Mouse (Mus musculus): Measurements from ENCODE around the gene Isca2.

The Isca2 gene

DNA sequence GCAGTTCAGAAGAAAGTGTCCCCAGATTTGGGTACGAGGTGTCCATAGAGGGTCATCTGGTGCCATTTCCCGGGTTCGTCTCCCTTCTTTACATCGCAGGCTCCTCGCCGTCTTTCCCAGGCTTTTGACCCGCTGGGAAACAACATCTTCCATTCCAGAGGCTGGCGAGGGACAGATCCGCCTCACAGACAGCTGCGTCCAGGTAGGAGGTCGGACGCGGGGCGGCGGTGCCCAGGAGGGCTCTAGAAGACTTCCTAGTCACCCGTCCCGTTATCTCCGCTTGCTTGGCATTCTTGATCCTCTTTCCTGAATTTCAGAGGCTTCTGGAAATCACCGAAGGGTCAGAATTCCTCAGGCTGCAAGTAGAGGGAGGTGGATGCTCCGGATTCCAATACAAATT, 425 bp downstream of the Isca2 start:
- DNase-seq: no peak

GRCm38 (mm10) chr12:84774376-84774775, 1.3 kb downstream of the Isca2 start:
- DNase-seq: no peak

DNA sequence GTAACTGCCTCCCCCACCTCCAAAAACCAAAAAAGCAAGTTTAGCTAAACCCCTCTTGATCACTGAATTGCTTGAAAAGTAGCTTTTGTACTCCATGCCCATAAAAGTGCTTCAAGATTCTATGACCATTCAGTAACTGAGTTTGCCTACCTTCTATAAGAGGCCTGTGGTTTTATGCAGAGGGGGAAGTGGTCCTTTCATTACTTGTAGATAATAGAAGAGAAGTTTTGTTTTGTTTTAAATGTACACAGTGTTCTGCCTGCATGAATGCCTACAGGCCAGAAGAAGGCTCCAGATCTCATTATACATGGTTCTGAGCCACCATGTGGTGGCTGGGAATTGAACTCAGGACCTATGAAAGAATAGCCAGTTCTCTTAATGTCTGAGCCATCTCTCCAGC, 3.2 kb downstream of the Isca2 start:
- no peak for DNase-seq

- DNase-seq: peak; percentile 77 to 82
Observed at GRCm38 (mm10) chr12:84784604-84785381, 11.7 kb downstream of the Isca2 start.

DNA sequence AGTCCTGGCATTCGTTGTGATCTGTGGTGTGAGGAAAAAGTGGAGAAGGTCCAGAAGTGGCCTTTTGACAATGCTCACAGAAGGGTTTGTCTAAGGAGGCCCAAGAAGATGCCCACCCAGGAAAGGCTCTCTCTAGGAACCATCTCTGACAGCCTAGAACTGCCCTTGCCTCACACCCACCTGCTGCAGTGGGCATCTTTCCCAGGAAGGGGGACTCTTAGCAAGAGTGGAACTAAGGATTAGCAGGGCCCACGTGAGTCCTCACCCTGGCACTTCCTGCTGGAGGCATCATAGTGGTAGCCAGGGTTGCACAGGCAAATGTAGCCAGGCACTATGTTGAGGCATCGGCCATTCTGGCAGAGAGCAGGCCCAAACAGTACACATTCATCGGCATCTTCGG, 13.0 kb downstream of the Isca2 start:
- no peak for DNase-seq

DNA sequence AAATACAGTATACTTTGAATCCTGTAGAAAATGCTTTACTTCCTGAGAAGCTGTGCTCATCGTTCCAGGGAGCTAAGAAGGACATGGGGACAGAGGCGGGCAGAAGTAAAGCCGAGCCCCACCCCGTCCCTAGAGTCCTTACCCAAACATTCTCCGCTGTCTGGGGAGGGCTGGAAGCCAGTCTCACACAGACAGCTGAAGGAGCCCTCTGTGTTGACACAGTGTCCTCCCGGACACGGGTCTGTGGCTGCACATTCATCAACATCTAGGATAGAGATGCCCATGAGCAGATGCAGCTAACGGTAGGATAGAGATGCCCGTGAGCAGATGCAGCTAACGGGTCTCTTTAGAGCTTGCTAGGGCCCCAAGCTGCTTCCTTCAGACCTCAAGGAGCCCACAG, 17.8 kb downstream of the Isca2 start:
- no peak for DNase-seq

DNA sequence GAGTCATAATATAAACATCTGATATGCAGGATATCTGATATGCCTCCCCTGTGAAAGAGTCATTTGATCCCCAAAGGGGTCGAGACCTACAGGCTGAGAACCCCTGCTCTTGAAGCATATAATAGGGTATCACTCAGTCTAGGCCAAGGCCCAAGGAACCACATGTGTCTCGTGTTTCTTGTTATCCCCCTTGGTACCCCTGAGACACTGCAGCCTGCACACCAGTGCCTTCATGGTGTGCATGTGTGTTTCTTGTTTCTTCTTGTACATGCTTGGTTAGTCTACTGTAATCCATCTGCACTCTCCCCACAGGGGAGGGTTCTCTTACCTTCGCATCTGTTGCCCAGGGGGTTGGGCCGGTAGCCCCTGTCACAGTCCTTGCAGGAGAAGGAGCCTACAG, 19.6 kb downstream of the Isca2 start:
- no peak for DNase-seq

GRCm38 (mm10) chr12:84794647-84795046, 21.6 kb downstream of the Isca2 start:
- no peak for DNase-seq

- DNase-seq: no peak
Observed at GRCm38 (mm10) chr12:84799086-84799485, 26.0 kb downstream of the Isca2 start.

DNA sequence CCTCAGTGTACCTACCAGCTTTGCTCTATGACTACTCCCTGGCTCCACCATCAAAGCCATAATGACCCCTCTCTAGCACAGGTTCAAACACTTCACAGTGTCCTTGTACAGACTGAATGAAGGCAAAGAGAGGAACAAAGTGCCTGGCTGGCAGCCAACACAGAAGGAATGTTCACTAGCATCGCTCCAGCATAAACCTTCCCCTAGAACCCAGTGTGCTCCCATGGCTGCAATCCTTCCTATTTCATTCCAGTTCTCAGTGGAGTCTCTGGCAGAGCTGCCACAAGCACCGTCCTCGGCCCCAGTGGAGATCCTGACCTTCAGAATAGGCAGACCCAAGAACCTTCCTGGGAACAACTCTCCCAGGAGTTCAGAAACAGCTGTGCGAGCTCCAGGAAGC, 27.4 kb downstream of the Isca2 start:
- no peak for DNase-seq

- no peak for DNase-seq
Observed at GRCm38 (mm10) chr12:84801532-84802110, 28.6 kb downstream of the Isca2 start.

GRCm38 (mm10) chr12:84802625-84803024, 29.6 kb downstream of the Isca2 start:
- DNase-seq: no peak

DNA sequence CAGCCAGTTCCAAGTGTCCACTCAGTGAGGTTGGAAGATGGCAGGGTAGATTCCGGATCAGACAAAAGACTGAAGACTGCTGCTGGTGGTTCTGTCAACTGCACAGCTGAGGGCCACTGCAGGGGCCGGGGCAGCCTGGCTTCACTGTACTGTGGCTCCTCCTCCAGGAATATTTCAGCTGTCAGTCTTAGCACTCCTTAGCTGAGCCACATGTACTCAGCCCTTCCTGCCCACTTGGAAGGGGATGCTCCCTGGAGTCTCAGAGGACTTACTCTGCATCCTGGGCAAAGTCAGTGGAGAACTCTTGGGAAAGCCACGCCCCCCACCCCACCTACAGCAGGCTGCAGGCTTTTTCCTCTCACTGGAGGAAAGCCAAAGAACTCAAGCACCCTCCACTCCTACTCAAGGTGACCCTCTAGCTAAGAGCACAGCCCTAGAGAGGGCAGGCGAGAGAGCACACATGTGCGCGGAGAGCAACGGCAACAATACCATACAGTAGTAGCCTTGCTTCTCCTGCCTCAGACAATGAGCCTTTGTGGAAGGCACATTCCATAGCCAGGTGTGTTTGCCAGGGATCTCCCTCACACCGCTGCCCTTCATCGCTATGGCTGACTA, 32.3 kb downstream of the Isca2 start:
- DNase-seq: no peak

DNA sequence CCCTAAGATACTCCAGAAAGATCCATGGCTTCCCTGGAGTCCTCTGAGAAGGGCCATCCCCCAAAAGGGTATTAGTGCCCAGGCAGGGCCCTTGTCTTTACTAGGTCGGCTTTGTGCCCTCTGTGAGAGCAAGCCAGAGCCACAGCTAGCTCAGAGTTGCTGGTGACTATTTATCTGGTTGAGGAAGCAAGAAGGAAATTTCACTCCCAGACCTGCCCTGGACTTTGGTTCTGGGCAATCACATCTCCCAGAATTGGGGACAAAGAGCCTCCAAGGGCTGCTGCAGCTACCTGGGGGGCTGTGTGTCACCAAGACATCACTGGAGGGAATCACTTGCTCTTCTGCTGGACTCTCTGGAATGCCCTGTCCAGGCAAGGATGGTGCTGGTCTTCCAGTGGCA, 33.0 kb downstream of the Isca2 start:
- DNase-seq: no peak

- no peak for DNase-seq
Observed at GRCm38 (mm10) chr12:84806726-84807125, 33.7 kb downstream of the Isca2 start.

DNA sequence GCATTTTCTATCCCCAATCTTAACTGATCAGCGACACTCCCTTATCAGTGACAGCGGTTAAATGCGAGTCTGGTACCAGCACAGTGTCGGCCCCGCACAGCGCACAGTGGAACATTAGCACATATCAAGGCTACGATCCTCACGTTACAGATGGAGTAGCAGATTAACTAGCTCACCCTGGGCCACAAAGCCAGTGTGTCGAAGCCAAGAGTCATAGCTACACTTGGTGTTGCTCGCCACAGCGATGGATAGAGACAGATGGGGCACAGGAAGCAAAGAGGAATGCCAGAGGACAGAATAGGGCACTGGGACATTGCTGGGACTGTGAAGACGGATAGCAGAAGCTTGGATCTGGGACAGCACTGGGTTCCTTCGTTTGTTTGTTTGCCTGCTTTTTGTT, 34.3 kb downstream of the Isca2 start:
- no peak for DNase-seq

GRCm38 (mm10) chr12:84809033-84809432, 36.0 kb downstream of the Isca2 start:
- no peak for DNase-seq

- DNase-seq: no peak
Observed at GRCm38 (mm10) chr12:84810810-84811209, 37.8 kb downstream of the Isca2 start.

DNA sequence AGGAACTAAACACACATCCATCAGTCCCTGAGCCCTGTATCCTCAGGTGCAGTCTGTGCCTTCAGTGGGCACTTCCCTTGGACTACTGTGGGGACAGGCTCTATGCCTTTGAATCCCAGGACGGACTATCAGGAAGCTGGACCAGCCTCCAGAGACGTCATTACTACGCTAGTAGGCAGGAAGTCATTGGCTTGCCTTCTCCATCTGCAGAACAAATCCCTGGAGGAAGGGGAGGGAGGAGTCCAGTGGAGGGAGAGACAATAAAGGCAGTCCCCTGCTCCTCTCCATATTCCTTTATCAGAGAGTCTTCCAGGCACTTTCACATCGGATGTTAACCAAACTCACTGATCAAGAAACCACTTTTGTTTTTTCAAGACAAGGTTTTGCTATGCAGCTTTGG, 38.5 kb downstream of the Isca2 start:
- DNase-seq: no peak

DNA sequence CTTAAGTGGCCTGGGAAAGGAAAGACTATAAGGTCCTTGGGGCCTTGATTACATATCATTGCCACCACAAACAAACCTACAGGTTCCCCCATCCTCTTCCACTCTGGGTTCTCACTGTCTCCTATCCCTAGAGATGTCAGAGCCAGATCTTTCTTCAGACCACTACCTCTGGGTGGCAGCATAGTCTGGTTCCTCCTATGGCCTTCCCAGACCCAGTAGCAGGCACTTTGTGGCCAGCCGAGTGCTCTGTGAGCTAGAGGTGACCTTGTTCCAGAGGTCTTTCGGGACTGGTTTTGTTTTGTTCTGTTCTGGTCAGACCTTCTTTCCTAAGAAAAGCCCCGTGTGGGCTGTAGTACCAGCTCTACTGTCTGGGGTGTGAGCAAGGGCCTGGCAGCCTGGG, 39.0 kb downstream of the Isca2 start:
- no peak for DNase-seq

DNA sequence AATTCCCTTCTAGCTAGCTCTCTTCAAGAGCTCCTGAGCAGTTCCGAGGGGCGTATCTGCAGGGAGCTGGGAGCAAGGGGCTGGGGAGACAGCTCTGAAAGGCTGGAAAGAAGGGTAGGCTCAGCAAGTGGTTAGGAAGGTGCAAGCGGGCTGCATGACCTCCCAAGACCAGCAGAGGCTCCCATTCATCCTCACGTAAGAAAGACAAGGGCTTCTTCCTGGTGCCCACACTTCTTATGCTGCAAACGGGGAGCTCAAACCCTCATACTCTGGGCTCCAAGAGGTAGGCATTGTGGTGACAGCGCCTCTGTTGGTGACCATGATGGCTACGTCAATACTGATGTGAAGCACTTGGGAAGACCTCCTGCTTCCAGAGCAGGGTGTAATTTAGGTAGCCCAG, 40.7 kb downstream of the Isca2 start:
- DNase-seq: no peak

DNA sequence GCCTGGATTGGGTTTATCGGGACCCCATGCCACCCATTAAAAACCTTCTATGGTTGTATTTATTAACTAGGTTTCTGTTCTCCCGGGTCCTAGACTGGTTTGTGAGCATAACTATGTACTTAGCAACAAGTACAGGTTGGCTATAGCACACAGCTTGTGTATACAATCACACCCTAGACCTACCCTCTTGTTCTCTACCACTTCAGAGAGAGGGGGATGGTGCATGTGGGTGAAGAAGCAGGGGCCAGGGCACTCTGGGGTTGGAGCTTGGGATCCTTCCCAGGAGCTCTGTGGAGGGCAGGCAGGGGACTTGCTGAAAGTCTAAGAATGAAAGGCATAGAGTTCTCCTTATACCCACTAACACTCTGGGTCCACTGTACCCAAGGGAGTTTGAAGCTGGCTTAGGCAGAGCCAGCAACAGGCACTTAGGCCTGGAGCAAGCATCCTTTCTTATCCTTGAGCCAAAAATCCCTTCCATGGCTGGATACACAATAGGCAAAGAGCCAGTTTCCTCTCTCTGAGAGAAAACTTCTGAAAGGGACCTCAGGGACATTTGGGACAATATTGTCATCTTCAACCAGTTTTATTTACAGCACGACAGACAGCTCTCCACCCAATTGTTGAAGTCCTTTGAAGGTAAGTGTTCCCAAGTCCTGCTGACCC, 41.7 kb downstream of the Isca2 start:
- DNase-seq: no peak

- DNase-seq: no peak
Observed at GRCm38 (mm10) chr12:84818496-84818895, 45.4 kb downstream of the Isca2 start.

All from thymus, postnatal 36 days (tissue).